Mouse (Mus musculus): ENCODE data around the gene Fam173a. TPM values are rescaled to one million over a fixed set of nuclear protein-coding genes. Genes with fewer than 3 reads are reported as not detected.

The Fam173a gene
- polyA plus RNA-seq, 1 experiment: 135 TPM

GRCm38 (mm10) chr17:25795609-25796092 is 3.0 kb upstream of the Fam173a start, which contains the start of gene AC134908.4:
AC134908.4 (minus strand) TSS chr17:25795659.
- Histone ChIP-seq H3K4me1 (ENCODE audit: control insufficient read depth, insufficient read depth, insufficient read length, low read length) (peaks cover 18% of the 10 kb centered on the region), H3K27me3 (ENCODE audit: control insufficient read depth, insufficient read depth, low read length) (no peaks in the 10 kb centered on the region), H3K27ac (ENCODE audit: insufficient read depth, low read depth, low read length) (no peak within 1 kb of the TSS), H3K36me3 (ENCODE audit: control insufficient read depth, insufficient read depth, low read length) (no peaks in the 10 kb centered on the region), H3K4me3 (ENCODE audit: low read depth, low read length) (peak within 1 kb of the TSS; percentile 69)
- no peak for TF ChIP-seq CTCF (IDR thresholded peaks at IDR 0.05; ENCODE audit: extremely low read depth, insufficient read length, insufficient replicate concordance, low read depth, low read length)
- no peak for TF ChIP-seq POLR2A (IDR thresholded peaks at IDR 0.05; ENCODE audit: low read depth, low read length)
- WGBS: 80% methylated on average over 6 of the region's 6 CpGs

- no peak overlapping the region for H3K27ac ChIP-seq (ENCODE audit: insufficient read depth, low read depth, low read length)
- peaks cover 18% of the 10 kb centered on the region for H3K4me1 ChIP-seq (ENCODE audit: control insufficient read depth, insufficient read depth, insufficient read length, low read length)
- no peak for TF ChIP-seq POLR2A (IDR thresholded peaks at IDR 0.05; ENCODE audit: low read depth, low read length)
- no peak for TF ChIP-seq CTCF (IDR thresholded peaks at IDR 0.05; ENCODE audit: extremely low read depth, insufficient read length, insufficient replicate concordance, low read depth, low read length)
- WGBS: 93% methylated on average over 17 of the region's 17 CpGs
- H3K4me3 ChIP-seq (ENCODE audit: low read depth, low read length): no peak overlapping the region
- no peaks in the 10 kb centered on the region for H3K36me3 ChIP-seq (ENCODE audit: control insufficient read depth, insufficient read depth, low read length)
- H3K27me3 ChIP-seq (ENCODE audit: control insufficient read depth, insufficient read depth, low read length): no peaks in the 10 kb centered on the region
These were observed 2.3 kb upstream of the Fam173a start for GRCm38 (mm10) chr17:25794998-25795397.

- H3K4me1 ChIP-seq (ENCODE audit: control insufficient read depth, insufficient read depth, insufficient read length, low read length): peaks cover 18% of the 10 kb centered on the region
- 85% methylated on average over 13 of the region's 13 CpGs for WGBS
- no peak overlapping the region for H3K27ac ChIP-seq (ENCODE audit: insufficient read depth, low read depth, low read length)
- H3K27me3 ChIP-seq (ENCODE audit: control insufficient read depth, insufficient read depth, low read length): no peaks in the 10 kb centered on the region
- H3K36me3 ChIP-seq (ENCODE audit: control insufficient read depth, insufficient read depth, low read length): peaks cover 3% of the 10 kb centered on the region; the same call in 1 of the 2 replicates
- TF ChIP-seq POLR2A (IDR thresholded peaks at IDR 0.05; ENCODE audit: low read depth, low read length): no peak
- TF ChIP-seq CTCF (IDR thresholded peaks at IDR 0.05; ENCODE audit: extremely low read depth, insufficient read length, insufficient replicate concordance, low read depth, low read length): no peak
- H3K4me3 ChIP-seq (ENCODE audit: low read depth, low read length): no peak overlapping the region
These were observed 1.5 kb upstream of the Fam173a start for GRCm38 (mm10) chr17:25794197-25794596.

GRCm38 (mm10) chr17:25791843-25792527 is 716 bp downstream of the Fam173a start:
- TF ChIP-seq POLR2A (IDR thresholded peaks at IDR 0.05; ENCODE audit: low read depth, low read length) (peak; percentile 59; the same call in 1 of the 2 replicates), CTCF (IDR thresholded peaks at IDR 0.05; ENCODE audit: extremely low read depth, insufficient read length, insufficient replicate concordance, low read depth, low read length) (no peak)
- under 1% methylated on average over 45 of the region's 45 CpGs for WGBS
- H3K36me3 ChIP-seq (ENCODE audit: control insufficient read depth, insufficient read depth, low read length): peaks cover 3% of the 10 kb centered on the region
- H3K27me3 ChIP-seq (ENCODE audit: control insufficient read depth, insufficient read depth, low read length): no peaks in the 10 kb centered on the region
- H3K27ac ChIP-seq (ENCODE audit: insufficient read depth, low read depth, low read length): peak overlapping the region; percentile 94
- peak overlapping the region; percentile 91 for H3K4me3 ChIP-seq (ENCODE audit: low read depth, low read length)
- H3K4me1 ChIP-seq (ENCODE audit: control insufficient read depth, insufficient read depth, insufficient read length, low read length): peaks cover 18% of the 10 kb centered on the region

- 14% methylated on average over 19 of the region's 19 CpGs for WGBS
- Histone ChIP-seq H3K4me1 (ENCODE audit: control insufficient read depth, insufficient read depth, insufficient read length, low read length) (peaks cover 16% of the 10 kb centered on the region), H3K27ac (ENCODE audit: insufficient read depth, low read depth, low read length) (peak overlapping the region; percentile 94), H3K27me3 (ENCODE audit: control insufficient read depth, insufficient read depth, low read length) (no peaks in the 10 kb centered on the region), H3K4me3 (ENCODE audit: low read depth, low read length) (peak overlapping the region; percentile 91), H3K36me3 (ENCODE audit: control insufficient read depth, insufficient read depth, low read length) (peaks cover 3% of the 10 kb centered on the region)
- TF ChIP-seq POLR2A (IDR thresholded peaks at IDR 0.05; ENCODE audit: low read depth, low read length) (no peak), CTCF (IDR thresholded peaks at IDR 0.05; ENCODE audit: extremely low read depth, insufficient read length, insufficient replicate concordance, low read depth, low read length) (no peak)
These were observed 1.3 kb downstream of the Fam173a start for GRCm38 (mm10) chr17:25791320-25791842.

- Histone ChIP-seq H3K36me3 (ENCODE audit: control insufficient read depth, insufficient read depth, low read length) (peaks cover 7% of the 10 kb centered on the region), H3K27ac (ENCODE audit: insufficient read depth, low read depth, low read length) (no peak overlapping the region), H3K27me3 (ENCODE audit: control insufficient read depth, insufficient read depth, low read length) (no peaks in the 10 kb centered on the region), H3K4me3 (ENCODE audit: low read depth, low read length) (no peak overlapping the region), H3K4me1 (ENCODE audit: control insufficient read depth, insufficient read depth, insufficient read length, low read length) (peaks cover 8% of the 10 kb centered on the region)
- TF ChIP-seq POLR2A (IDR thresholded peaks at IDR 0.05; ENCODE audit: low read depth, low read length) (no peak), CTCF (IDR thresholded peaks at IDR 0.05; ENCODE audit: extremely low read depth, insufficient read length, insufficient replicate concordance, low read depth, low read length) (no peak)
- WGBS: 89% methylated on average over 9 of the region's 9 CpGs
These were observed 5.8 kb downstream of the Fam173a start for GRCm38 (mm10) chr17:25786781-25787504.

GRCm38 (mm10) chr17:25786280-25786679 is 6.4 kb downstream of the Fam173a start, which contains the start of gene Ccdc78:
Ccdc78 (plus strand) TSS chr17:25786580.
- Histone ChIP-seq H3K4me1 (ENCODE audit: control insufficient read depth, insufficient read depth, insufficient read length, low read length) (peaks cover 5% of the 10 kb centered on the region), H3K4me3 (ENCODE audit: low read depth, low read length) (peak within 1 kb of the TSS; percentile 67), H3K27ac (ENCODE audit: insufficient read depth, low read depth, low read length) (no peak within 1 kb of the TSS), H3K27me3 (ENCODE audit: control insufficient read depth, insufficient read depth, low read length) (no peaks in the 10 kb centered on the region), H3K36me3 (ENCODE audit: control insufficient read depth, insufficient read depth, low read length) (peaks cover 12% of the 10 kb centered on the region)
- TF ChIP-seq POLR2A (IDR thresholded peaks at IDR 0.05; ENCODE audit: low read depth, low read length) (no peak), CTCF (IDR thresholded peaks at IDR 0.05; ENCODE audit: extremely low read depth, insufficient read length, insufficient replicate concordance, low read depth, low read length) (no peak)
- WGBS: 76% methylated on average over 3 of the region's 3 CpGs
